Mouse (Mus musculus) thymus, adult 2 months (tissue): ENCODE measurements at regions not wholly inside any gene's neighbourhood (a gene's known extent, or its start where the extent isn't known, plus 50 kb on each side); places are given as distances from the start of the nearest gene placed in this dataset.

Source experiments
- CTCF ChIP-seq: fragments of 200-500 bp; IDR thresholded peaks from 2 replicates; pipeline ENCODE4 v1.5.1; 2012; ENCODE audit warnings: mild to moderate bottlenecking, control low read depth, low read length, moderate library complexity, borderline replicate concordance; ENCODE audit not compliant: control insufficient read depth, poor library complexity, insufficient read depth; ENCODE audit errors: extremely low read depth
- POLR2A ChIP-seq: fragments of 200-500 bp; IDR thresholded peaks from 2 replicates; pipeline ENCODE4 v1.6.1; 2012; ENCODE audit warnings: mild to moderate bottlenecking, low read length, control low read depth, moderate library complexity; ENCODE audit not compliant: control insufficient read depth, poor library complexity, insufficient read depth; ENCODE audit errors: extremely low read depth

- no peak for TF ChIP-seq CTCF
- no peak for TF ChIP-seq POLR2A
These were observed 113.7 kb upstream of the Mgmt start for GRCm38 (mm10) chr7:136780708-136781107.
